Mouse (Mus musculus): Measurements from ENCODE around the gene Mpp3. TPM values are rescaled to one million over a fixed set of nuclear protein-coding genes. Genes with fewer than 3 reads are reported as not detected.

Mpp3 gene
- polyA plus RNA-seq, 1 experiment = not detected

DNA sequence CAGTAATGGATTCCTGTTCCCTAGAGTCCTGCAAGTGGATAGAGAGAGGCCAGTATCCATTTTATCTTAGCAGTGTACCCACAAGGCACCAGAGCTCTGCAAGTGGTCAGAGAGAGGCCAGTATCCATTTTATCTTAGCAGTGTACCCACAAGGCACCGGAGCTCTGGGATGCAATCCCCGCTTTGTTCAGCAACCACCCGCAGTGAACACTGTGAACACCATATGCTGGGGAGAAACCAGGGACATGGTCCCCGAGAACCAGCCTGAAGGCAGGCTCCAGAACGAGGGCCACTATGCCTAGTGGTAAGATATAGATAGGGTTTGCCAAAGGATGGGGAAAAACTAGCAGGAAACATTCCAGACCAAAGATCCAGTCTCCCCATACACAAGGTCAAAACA, 49.1 kb downstream of the Mpp3 start:
- no peak overlapping the region for H3K4me3 ChIP-seq (replicated peaks; ENCODE audit: control insufficient read depth, low read depth, low read length)
- peaks cover 5% of the 10 kb centered on the region for H3K4me1 ChIP-seq (ENCODE audit: control insufficient read depth, insufficient read depth, low read length)
- 88% methylated on average over 5 of the region's 5 CpGs for WGBS
- no peak for TF ChIP-seq CTCF (IDR thresholded peaks at IDR 0.05; ENCODE audit: control insufficient read depth, insufficient read depth, low read length)
- no peak for TF ChIP-seq POLR2A (IDR thresholded peaks at IDR 0.05; ENCODE audit: borderline replicate concordance, control insufficient read depth, low read depth, low read length)
- no peak overlapping the region for H3K27ac ChIP-seq (ENCODE audit: control insufficient read depth, insufficient read depth, low read depth, low read length, poor library complexity)

DNA sequence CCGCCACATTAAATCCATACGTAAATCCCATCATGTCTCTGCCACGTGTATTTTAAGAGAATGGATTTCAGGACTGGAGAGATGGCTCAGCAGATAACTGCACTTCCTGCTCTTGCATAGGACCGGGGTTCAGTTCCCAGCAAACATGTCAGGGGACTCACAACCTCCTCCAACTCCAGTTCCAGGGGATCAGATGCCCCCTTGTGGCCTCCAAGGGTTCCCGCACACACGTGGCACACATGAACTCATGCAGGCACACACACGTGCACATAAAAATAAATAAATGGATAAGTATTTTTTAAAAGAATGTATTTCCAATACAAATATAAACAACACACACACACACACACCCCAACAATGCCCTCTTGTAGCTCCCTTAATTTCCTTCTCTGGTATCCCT, 51.3 kb downstream of the Mpp3 start:
- Histone ChIP-seq H3K4me3 (replicated peaks; ENCODE audit: control insufficient read depth, low read depth, low read length) (no peak overlapping the region), H3K4me1 (ENCODE audit: control insufficient read depth, insufficient read depth, low read length) (peaks cover 1% of the 10 kb centered on the region), H3K27ac (ENCODE audit: control insufficient read depth, insufficient read depth, low read depth, low read length, poor library complexity) (no peak overlapping the region)
- 83% methylated on average over 7 of the region's 7 CpGs for WGBS
- no peak for TF ChIP-seq POLR2A (IDR thresholded peaks at IDR 0.05; ENCODE audit: borderline replicate concordance, control insufficient read depth, low read depth, low read length)
- TF ChIP-seq CTCF (IDR thresholded peaks at IDR 0.05; ENCODE audit: control insufficient read depth, insufficient read depth, low read length) = no peak

DNA sequence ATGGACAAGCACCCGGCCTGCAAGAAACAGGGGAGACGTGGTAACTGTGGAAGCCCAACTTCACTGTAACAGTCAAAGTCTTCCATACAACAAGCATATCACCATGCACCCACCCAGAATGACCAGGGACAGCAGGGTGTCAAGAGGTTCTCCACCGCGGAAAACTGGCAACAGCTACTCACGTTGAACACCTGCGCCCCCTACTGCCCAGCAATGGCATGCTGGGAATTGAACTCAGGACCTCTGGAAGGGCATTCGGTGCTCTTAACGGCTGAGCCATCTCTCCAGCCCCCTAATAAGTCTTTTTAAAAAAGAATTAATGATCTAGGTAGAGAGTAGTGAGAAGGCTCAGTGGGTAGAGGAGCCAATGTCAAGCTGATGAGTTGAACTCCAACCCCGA, 53.3 kb downstream of the Mpp3 start:
- H3K27ac ChIP-seq (ENCODE audit: control insufficient read depth, insufficient read depth, low read depth, low read length, poor library complexity) = no peak overlapping the region
- no peak overlapping the region for H3K4me3 ChIP-seq (replicated peaks; ENCODE audit: control insufficient read depth, low read depth, low read length)
- TF ChIP-seq CTCF (IDR thresholded peaks at IDR 0.05; ENCODE audit: control insufficient read depth, insufficient read depth, low read length) (peak; percentile 50), POLR2A (IDR thresholded peaks at IDR 0.05; ENCODE audit: borderline replicate concordance, control insufficient read depth, low read depth, low read length) (no peak)
- no peaks in the 10 kb centered on the region; the same call in 1 of the 2 replicates for H3K4me1 ChIP-seq (ENCODE audit: control insufficient read depth, insufficient read depth, low read length)
- 67% methylated on average over 9 of the region's 9 CpGs for WGBS

DNA sequence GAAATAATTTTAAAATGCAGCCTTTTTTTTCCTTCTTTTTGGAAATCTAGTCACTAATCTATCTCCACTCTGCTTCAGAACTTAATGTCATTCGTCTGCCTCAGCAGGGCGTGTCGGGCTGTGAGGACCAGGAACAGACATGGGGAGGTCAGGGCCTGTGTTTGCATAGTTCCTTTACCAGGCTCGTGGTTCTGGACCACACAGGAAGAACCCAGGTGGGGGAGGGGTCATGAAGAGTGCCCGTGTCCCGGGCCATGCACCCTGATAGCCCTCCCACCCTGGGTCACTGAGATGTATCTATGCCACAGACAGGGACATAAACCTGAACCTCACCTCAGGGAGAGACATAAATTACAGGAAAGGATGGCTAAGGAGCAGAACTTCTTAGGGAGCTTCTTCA, 54.1 kb downstream of the Mpp3 start:
- no peak overlapping the region for H3K4me3 ChIP-seq (replicated peaks; ENCODE audit: control insufficient read depth, low read depth, low read length)
- no peak overlapping the region for H3K27ac ChIP-seq (ENCODE audit: control insufficient read depth, insufficient read depth, low read depth, low read length, poor library complexity)
- TF ChIP-seq CTCF (IDR thresholded peaks at IDR 0.05; ENCODE audit: control insufficient read depth, insufficient read depth, low read length) (no peak), POLR2A (IDR thresholded peaks at IDR 0.05; ENCODE audit: borderline replicate concordance, control insufficient read depth, low read depth, low read length) (no peak)
- H3K4me1 ChIP-seq (ENCODE audit: control insufficient read depth, insufficient read depth, low read length) = no peaks in the 10 kb centered on the region; the same call in 1 of the 2 replicates
- 54% methylated on average over 6 of the region's 6 CpGs for WGBS

DNA sequence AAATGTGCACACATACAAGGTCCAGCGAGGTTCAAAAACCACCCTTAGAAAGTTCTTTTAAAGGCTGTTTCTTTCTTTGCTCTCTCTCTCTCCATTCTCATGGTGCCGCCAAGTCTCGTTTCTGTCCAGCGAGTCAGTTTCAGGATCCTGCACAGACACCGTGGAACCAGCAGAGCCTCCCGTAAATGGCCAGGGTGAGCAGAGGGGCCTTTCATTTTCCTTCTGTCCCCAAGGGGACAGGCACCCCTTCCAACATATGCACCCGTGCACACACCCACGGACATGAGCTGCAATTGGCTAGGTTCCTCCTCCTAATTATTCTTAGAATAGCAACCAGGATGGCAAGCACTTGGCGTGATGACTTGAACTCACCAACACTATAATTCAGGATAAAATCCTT, 54.8 kb downstream of the Mpp3 start:
- Histone ChIP-seq H3K4me1 (ENCODE audit: control insufficient read depth, insufficient read depth, low read length) (no peaks in the 10 kb centered on the region; the same call in 1 of the 2 replicates), H3K27ac (ENCODE audit: control insufficient read depth, insufficient read depth, low read depth, low read length, poor library complexity) (no peak overlapping the region), H3K4me3 (replicated peaks; ENCODE audit: control insufficient read depth, low read depth, low read length) (no peak overlapping the region)
- WGBS = 82% methylated on average over 9 of the region's 9 CpGs
- no peak for TF ChIP-seq POLR2A (IDR thresholded peaks at IDR 0.05; ENCODE audit: borderline replicate concordance, control insufficient read depth, low read depth, low read length)
- no peak for TF ChIP-seq CTCF (IDR thresholded peaks at IDR 0.05; ENCODE audit: control insufficient read depth, insufficient read depth, low read length)

DNA sequence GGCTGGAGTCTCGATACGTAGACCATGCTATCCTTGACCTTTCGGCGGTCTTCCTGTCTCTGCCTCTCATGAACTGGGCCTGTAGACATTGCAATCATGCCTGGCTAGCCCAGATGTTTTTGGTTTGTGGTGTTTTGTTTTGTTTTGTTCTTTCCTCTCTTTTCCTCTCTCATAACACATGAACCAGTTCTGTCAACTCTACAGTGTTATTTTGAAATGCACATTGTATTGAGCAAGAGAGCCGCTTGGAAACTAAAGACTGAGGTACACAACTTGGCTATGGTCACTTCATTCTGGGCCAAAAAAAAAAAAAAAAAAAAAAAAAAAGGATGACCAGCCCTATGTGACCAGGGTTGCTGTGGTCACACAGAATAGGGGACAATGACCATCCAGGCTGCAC, 55.6 kb downstream of the Mpp3 start:
- 77% methylated on average over 5 of the region's 5 CpGs for WGBS
- Histone ChIP-seq H3K27ac (ENCODE audit: control insufficient read depth, insufficient read depth, low read depth, low read length, poor library complexity) (no peak overlapping the region), H3K4me1 (ENCODE audit: control insufficient read depth, insufficient read depth, low read length) (no peaks in the 10 kb centered on the region; the same call in 1 of the 2 replicates), H3K4me3 (replicated peaks; ENCODE audit: control insufficient read depth, low read depth, low read length) (no peak overlapping the region)
- TF ChIP-seq CTCF (IDR thresholded peaks at IDR 0.05; ENCODE audit: control insufficient read depth, insufficient read depth, low read length) = no peak
- TF ChIP-seq POLR2A (IDR thresholded peaks at IDR 0.05; ENCODE audit: borderline replicate concordance, control insufficient read depth, low read depth, low read length) = no peak

DNA sequence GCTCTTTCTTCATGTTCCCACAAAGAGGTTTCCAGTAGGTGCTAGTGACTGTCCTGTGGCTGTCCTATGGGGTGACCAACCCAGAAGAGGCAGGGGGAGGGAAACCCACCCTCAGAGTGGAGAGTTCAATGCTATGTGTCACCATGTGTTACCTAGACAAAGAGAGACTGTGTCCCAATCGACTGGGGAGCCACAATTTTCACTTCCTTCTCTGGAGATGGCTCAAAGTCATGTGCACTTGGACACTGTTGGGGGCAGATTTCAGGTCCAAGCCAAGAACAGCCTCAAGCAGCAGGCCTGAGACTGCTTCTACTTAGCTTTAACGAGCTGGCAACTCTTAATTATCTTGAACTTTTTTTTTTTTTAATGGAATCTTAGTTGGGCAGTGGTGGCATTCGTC, 56.2 kb downstream of the Mpp3 start:
- TF ChIP-seq POLR2A (IDR thresholded peaks at IDR 0.05; ENCODE audit: borderline replicate concordance, control insufficient read depth, low read depth, low read length) = no peak
- no peak for TF ChIP-seq CTCF (IDR thresholded peaks at IDR 0.05; ENCODE audit: control insufficient read depth, insufficient read depth, low read length)

DNA sequence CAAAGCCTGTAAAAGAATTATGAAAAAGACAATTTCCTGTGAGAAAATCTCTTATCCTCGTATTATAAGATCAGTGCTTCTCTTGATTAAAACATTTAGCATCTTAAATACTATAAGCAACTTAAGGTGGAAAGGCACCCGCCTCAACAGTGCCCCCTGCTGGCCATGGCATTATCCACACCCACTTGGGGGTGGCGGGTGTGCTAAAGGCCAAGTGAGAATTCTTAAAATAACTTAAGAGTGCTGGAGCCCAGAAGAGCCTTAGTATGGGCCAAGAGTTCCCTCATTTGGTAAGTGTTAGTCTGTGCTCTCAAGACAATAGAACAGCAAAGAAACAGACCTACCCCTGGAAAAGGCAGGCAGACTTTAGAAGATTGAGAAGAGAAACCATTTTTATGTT, 56.9 kb downstream of the Mpp3 start:
- Histone ChIP-seq H3K4me1 (ENCODE audit: control insufficient read depth, insufficient read depth, low read length) (no peaks in the 10 kb centered on the region), H3K4me3 (replicated peaks; ENCODE audit: control insufficient read depth, low read depth, low read length) (no peak overlapping the region), H3K27ac (ENCODE audit: control insufficient read depth, insufficient read depth, low read depth, low read length, poor library complexity) (no peak overlapping the region)
- TF ChIP-seq CTCF (IDR thresholded peaks at IDR 0.05; ENCODE audit: control insufficient read depth, insufficient read depth, low read length) (peak; percentile 70), POLR2A (IDR thresholded peaks at IDR 0.05; ENCODE audit: borderline replicate concordance, control insufficient read depth, low read depth, low read length) (no peak)
- WGBS = 32% methylated on average over 3 of the region's 3 CpGs

More for the DNA sequence above, 56.2 kb downstream of the Mpp3 start:
- Histone ChIP-seq H3K4me1 (ENCODE audit: control insufficient read depth, insufficient read depth, low read length) (no peaks in the 10 kb centered on the region; the same call in 1 of the 2 replicates), H3K4me3 (replicated peaks; ENCODE audit: control insufficient read depth, low read depth, low read length) (no peak overlapping the region), H3K27ac (ENCODE audit: control insufficient read depth, insufficient read depth, low read depth, low read length, poor library complexity) (no peak overlapping the region)
- 44% methylated on average over 3 of the region's 3 CpGs for WGBS

DNA sequence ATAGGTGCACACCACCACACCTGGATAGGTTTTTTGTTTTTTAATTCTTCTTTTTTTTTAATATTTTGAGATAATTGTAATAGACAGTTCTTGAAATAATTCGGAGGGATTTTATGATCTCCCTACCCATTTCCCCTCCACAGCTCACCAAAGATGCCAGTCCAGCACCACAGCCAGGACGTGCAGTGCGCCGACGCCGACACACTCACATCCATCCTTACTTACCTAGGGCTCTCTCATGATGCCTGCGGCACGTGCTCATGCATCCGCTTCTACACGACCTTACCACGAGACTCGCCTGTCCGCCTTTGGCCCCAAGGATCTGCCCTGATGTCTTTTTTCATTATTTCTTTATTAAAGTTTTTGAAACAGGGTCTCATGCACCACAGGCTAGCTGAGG, 58.4 kb downstream of the Mpp3 start:
- 84% methylated on average over 13 of the region's 13 CpGs for WGBS
- no peak for TF ChIP-seq POLR2A (IDR thresholded peaks at IDR 0.05; ENCODE audit: borderline replicate concordance, control insufficient read depth, low read depth, low read length)
- no peak for TF ChIP-seq CTCF (IDR thresholded peaks at IDR 0.05; ENCODE audit: control insufficient read depth, insufficient read depth, low read length)
- Histone ChIP-seq H3K4me3 (replicated peaks; ENCODE audit: control insufficient read depth, low read depth, low read length) (no peak overlapping the region), H3K27ac (ENCODE audit: control insufficient read depth, insufficient read depth, low read depth, low read length, poor library complexity) (no peak overlapping the region), H3K4me1 (ENCODE audit: control insufficient read depth, insufficient read depth, low read length) (no peaks in the 10 kb centered on the region)
